Mouse (Mus musculus) intestine, postnatal 0 days (tissue): ENCODE measurements around the gene Sprr2b. TPM values are rescaled to one million over a fixed set of nuclear protein-coding genes. Genes with fewer than 3 reads are reported as not detected.
A peak's percentile ranks its signal among the peaks of the same experiment; 100 is the strongest.
"Not testable (repeated sequence)": the region's sequence is repeated elsewhere in the genome, so short reads cannot be mapped to it uniquely, and the experiment has no call there.

ENCODE experiments used
- ATAC-seq: fragments of 200-750 bp; cut with Nextera tagmentation; 2 replicates; pipeline ENCODE4 v1.8.0; 2017; ENCODE audit warnings: mild to moderate bottlenecking, moderate TSS enrichment, moderate library complexity
- H3K27ac ChIP-seq: fragments of 300-500 bp; sonication (generic); 2 replicates; pipeline ENCODE4 v1.5.1; 2014; ENCODE audit warnings: mild to moderate bottlenecking, low read depth, low read length, moderate library complexity
- H3K27me3 ChIP-seq: fragments of 300-500 bp; sonication (generic); replicated peaks from 2 replicates; pipeline ENCODE4 v1.6.1; 2014; ENCODE audit warnings: low read length, mixed read lengths; ENCODE audit not compliant: control insufficient read depth, insufficient read depth
- H3K36me3 ChIP-seq: fragments of 300-500 bp; sonication (generic); 2 replicates; pipeline ENCODE4 v1.6.1; 2014; ENCODE audit warnings: mild to moderate bottlenecking, moderate library complexity; ENCODE audit not compliant: control insufficient read depth, insufficient read depth
- H3K4me1 ChIP-seq: fragments of 300-500 bp; sonication (generic); replicated peaks from 2 replicates; pipeline ENCODE4 v1.6.1; 2014; ENCODE audit warnings: antibody characterized with exemption, low read length, mixed read lengths; ENCODE audit not compliant: control insufficient read depth, insufficient read depth
- H3K4me2 ChIP-seq: fragments of 300-500 bp; sonication (generic); replicated peaks from 2 replicates; pipeline ENCODE4 v1.6.1; 2014; ENCODE audit warnings: low read depth, mild to moderate bottlenecking, moderate library complexity
- H3K4me3 ChIP-seq: fragments of 300-500 bp; sonication (generic); 2 replicates; pipeline ENCODE4 v1.5.1; 2014; ENCODE audit warnings: low read depth, low read length
- H3K9ac ChIP-seq: fragments of 300-500 bp; sonication (generic); 2 replicates; pipeline ENCODE4 v1.6.1; 2014; ENCODE audit warnings: mild to moderate bottlenecking, low read depth, low read length
- H3K9me3 ChIP-seq: fragments of 300-500 bp; sonication (generic); 2 replicates; pipeline ENCODE4 v1.6.1; 2016; ENCODE audit warnings: mixed run types; ENCODE audit not compliant: control insufficient read depth
- CTCF ChIP-seq: sonication (generic); IDR thresholded peaks from 2 replicates; pipeline ENCODE4 v1.5.1; 2016; ENCODE audit warnings: low read depth, mild to moderate bottlenecking, control low read depth, antibody characterized with exemption, moderate library complexity
- WGBS: fragments of 180-500 bp; shearing (Covaris S2); extraction: QIAGEN DNeasy Blood & Tissue Kit; methylation state at CpG from one replicate; pipeline ENCODE4 v1.1.7; 2014; 5-methylcytosine and 5-hydroxymethylcytosine counted together
- polyA plus RNA-seq: library from polyadenylated mRNA; unstranded; fragments of >200 nt; fragmentation: Nextera tagmentation; extraction: Ambion mirVana; gene quantifications from 2 replicates; pipeline ENCODE4 v1.2.1, GENCODE M21; 2015

Gene Sprr2b
- polyA plus RNA-seq, result not detected in 2 replicates

DNA sequence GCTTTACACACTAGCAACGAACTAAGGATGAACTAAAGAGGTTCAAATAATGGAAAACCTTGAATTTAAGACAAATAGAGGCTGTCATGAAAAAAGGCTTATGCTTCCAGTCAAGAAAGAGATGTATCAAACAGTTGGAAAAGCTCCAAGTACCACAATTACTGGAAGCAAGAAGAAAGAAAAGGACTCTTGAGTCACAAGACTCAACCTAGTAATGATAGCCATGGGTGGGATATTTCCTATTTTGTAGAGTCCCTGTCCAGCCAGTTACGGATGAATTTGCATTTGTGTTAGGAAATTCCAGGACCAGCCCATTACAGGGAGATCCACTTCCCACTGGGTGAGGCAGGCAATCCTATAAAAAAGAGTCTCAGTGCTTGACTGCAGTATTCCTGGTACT lies at the start of gene Sprr2b:
TSS of gene Sprr2b (plus strand) at position 301 of the 400 bp plus-strand sequence.
- no peaks in the 10 kb centered on the region for H3K27me3 ChIP-seq
- H3K9me3 ChIP-seq, result no peaks in the 10 kb centered on the region
- no peak within 1 kb of the TSS for H3K4me3 ChIP-seq
- no peaks in the 10 kb centered on the region for H3K36me3 ChIP-seq
- H3K4me1 ChIP-seq, result no peaks in the 10 kb centered on the region
- no peak within 1 kb of the TSS for H3K9ac ChIP-seq
- H3K4me2 ChIP-seq, result no peak within 1 kb of the TSS
- no peak for TF ChIP-seq CTCF
- ATAC-seq, result no peak
- WGBS, result 85% methylated on average over 2 of the region's 2 CpGs
- H3K27ac ChIP-seq, result no peak within 1 kb of the TSS

DNA sequence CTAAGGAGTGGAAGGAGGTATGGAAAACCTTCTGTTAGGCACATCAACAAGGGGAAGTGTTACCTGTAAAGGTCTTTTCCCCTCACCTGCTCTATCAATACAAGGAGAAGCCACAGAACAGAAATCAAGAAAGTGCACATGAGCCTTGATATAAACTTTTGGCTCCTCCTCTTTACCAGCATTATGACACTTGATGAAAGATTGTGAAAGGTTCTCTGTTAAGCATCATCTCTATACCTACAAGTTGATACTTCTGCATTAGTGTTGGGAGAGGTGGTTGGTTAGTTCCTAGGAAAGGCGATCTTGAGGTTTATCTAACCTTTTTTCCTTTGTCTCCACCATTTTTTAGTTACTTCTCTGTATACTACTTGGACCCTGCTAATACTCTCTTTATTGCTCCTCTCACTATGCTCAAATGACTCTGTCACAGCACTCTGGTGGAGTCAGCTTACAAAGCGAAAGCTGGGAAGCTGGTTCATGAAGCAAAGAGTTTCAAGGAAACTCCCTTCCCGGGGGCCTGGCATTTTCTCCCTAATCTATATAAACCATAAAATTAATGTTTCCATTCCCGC lies 44.9 kb upstream of the Sprr2b start:
- ATAC-seq, result peak; percentile 59
- H3K9me3 ChIP-seq, H3K4me1 ChIP-seq, H3K4me3 ChIP-seq, H3K27ac ChIP-seq, H3K9ac ChIP-seq, H3K27me3 ChIP-seq, H3K36me3 ChIP-seq, H3K4me2 ChIP-seq: not testable (repeated sequence)
- no CpG with 5 or more reads among the region's 4 CpGs for WGBS

DNA sequence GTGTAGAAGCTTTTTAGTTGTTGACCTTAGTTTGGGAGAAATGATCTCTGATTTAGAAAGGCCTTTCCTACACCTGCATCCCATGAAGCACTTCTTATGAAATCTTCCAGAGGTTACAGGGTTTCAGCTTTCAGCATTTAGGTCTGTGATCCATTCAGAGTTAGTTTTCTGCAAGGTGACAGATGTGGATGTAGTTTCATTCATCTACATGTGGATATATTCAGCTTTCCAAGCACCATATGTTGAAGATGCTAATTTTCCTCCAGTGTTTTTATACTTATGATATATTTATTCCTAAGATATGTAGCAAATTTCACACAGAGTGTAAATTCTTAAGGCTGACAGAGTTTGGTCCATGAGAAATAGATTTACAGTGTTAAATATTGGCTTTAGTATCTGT lies 42.9 kb upstream of the Sprr2b start:
- not testable (repeated sequence) for H3K4me1 ChIP-seq, H3K4me3 ChIP-seq, H3K4me2 ChIP-seq, ATAC-seq, H3K27ac ChIP-seq, H3K36me3 ChIP-seq, H3K27me3 ChIP-seq, H3K9ac ChIP-seq, H3K9me3 ChIP-seq

DNA sequence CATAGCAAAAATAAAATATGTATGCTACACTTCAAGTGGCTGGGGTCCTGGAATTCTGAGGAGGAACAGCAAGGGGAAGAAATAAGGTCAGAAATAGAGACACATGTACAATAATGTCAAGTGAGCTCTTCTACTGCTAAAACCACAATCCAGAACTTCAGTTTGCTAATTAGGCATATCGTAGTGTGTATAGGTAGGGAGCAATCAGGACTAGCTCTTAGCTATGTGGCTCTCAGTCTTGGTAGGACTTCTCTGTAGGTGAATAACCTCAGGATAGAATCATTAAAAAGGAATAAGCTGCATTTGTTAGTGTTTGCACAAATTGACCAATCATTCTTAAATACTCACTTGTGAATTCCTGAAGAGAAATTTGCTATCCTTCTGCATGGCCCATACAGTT lies 42.4 kb upstream of the Sprr2b start:
- not testable (repeated sequence) for H3K4me3 ChIP-seq, H3K9ac ChIP-seq, H3K4me1 ChIP-seq, H3K27me3 ChIP-seq, ATAC-seq, H3K27ac ChIP-seq, H3K36me3 ChIP-seq, H3K4me2 ChIP-seq, H3K9me3 ChIP-seq
- WGBS, result no CpG with 5 or more reads among the region's 1 CpGs

- not testable (repeated sequence) for H3K27me3 ChIP-seq, H3K4me2 ChIP-seq, H3K4me3 ChIP-seq, H3K4me1 ChIP-seq, H3K9me3 ChIP-seq, ATAC-seq, H3K27ac ChIP-seq, H3K9ac ChIP-seq, H3K36me3 ChIP-seq
These were observed 36.8 kb upstream of the Sprr2b start for GRCm38 (mm10) chr3:92279663-92280062.

DNA sequence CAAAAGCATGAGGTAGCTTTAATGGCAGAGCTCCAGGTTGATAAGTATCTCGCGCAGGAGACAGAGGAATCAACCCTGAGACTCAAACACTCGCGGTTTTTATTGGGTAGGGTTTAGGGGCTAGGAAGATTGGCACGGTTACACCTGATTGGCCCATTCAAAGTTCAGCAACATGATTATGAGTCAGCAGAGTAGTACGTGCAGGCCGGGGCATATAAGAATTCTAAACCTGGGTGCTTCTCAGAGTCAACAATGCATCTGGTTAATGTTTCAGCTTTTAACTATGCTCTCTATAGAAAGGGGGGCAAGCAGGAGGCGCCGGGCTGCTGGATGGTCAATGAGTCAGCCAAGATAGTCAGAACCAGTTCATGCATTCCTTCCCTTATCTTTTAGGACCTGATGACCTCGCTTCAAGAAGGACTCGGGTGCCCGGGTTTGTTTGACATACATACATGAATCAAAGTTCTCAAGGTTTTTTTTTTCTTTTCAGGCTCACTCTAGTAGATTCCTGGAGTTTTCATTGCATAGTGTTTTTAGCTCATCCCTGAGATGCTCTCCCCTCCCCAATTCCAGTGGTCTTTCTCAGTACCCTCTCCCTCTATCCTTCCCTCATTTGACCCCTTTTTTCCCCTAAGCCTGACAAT lies 35.3 kb upstream of the Sprr2b start:
- 18% methylated on average over 5 of the region's 12 CpGs for WGBS
- not testable (repeated sequence) for H3K4me3 ChIP-seq, H3K36me3 ChIP-seq, H3K27me3 ChIP-seq, H3K9ac ChIP-seq, H3K9me3 ChIP-seq, H3K4me2 ChIP-seq, H3K4me1 ChIP-seq, H3K27ac ChIP-seq
- ATAC-seq, result peak; percentile 90

DNA sequence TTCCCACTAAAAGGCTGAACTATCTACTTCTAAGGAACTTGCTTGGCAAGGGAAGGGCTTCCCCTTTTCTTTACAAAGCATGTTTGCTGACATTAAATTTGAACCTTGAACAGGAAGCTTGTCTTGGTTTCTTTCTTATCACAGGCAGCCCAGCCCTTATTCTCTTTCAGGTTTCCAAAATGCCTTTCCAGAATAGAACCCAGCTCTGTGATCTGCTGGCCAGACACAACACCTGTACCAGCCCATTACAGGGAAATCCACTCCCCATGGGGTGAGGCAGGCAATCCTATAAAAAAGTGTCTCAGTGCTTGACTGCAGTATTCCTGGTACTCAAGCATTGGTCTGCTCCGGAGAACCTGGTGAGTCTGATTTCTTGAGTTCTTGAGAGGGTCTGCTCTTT lies 31.3 kb upstream of the Sprr2b start, which contains the start of gene Sprr2a3:
TSS of gene Sprr2a3 (plus strand) at position 317 of the 400 bp plus-strand sequence.
- H3K36me3 ChIP-seq, H3K27me3 ChIP-seq, H3K4me1 ChIP-seq, H3K9me3 ChIP-seq, H3K9ac ChIP-seq, H3K4me2 ChIP-seq, H3K27ac ChIP-seq, H3K4me3 ChIP-seq: not testable (repeated sequence)
- 58% methylated on average over 1 of the region's 1 CpGs for WGBS
- peak; percentile 26 for ATAC-seq

- not testable (repeated sequence) for H3K27ac ChIP-seq, H3K9ac ChIP-seq, ATAC-seq, H3K27me3 ChIP-seq, H3K9me3 ChIP-seq, H3K4me3 ChIP-seq, H3K36me3 ChIP-seq, H3K4me1 ChIP-seq, H3K4me2 ChIP-seq
- 81% methylated on average over 4 of the region's 6 CpGs for WGBS
These were observed 27.9 kb upstream of the Sprr2b start for GRCm38 (mm10) chr3:92288489-92288888.
